ENCODE assay signal across 24 mouse cellular contexts in genomic region chr14:59555018-59555417, GRCm38 (mm10). TPM values are rescaled to one million over a fixed set of nuclear protein-coding genes. Genes with fewer than 3 reads are reported as not detected.
DNase-seq lines count a peak whose midpoint lies in the region; ATAC-seq and TF ChIP-seq lines count a peak whose summit lies in the region.
"Had no signal": no experiment of that assay in that cellular context is flagged by ENCODE, and none has a peak within 500 bp of the region (broad histone marks: within the 10 kb centered on the region; RNA-seq: fewer than 3 reads in every experiment).

No protein-coding gene starts in this region.

- 75% methylated on average over 8 of the region's 8 CpGs for WGBS in intestine, postnatal 0 days
- 73% methylated on average over 8 of the region's 8 CpGs for WGBS in intestine, embryonic 15.5 days

- H3K9ac ChIP-seq in intestine, postnatal 0 days (ENCODE audit: low read depth, low read length): no peak overlapping the region
- H3K9ac ChIP-seq in intestine, embryonic 15.5 days: no peak overlapping the region
- H3K9ac ChIP-seq: embryonic facial prominence, embryonic 12.5 days; heart, embryonic 15.5 days; neural tube, embryonic 13.5 days had no signal

- peak; percentile 16; the same call in 1 of the 2 replicates for ATAC-seq in intestine, postnatal 0 days
- no peak for ATAC-seq in intestine, embryonic 15.5 days
- ATAC-seq in granulocyte monocyte progenitor cell, adult 5-6 weeks (replicated peaks; ENCODE audit: poor library complexity, severe bottlenecking): peak; percentile 41
- no peak for ATAC-seq in monocyte, adult 5-6 weeks (replicated peaks; ENCODE audit: insufficient number of reproducible peaks, low FRiP score, low TSS enrichment, poor library complexity, severe bottlenecking)

- H3K27me3 ChIP-seq in intestine, postnatal 0 days (replicated peaks; ENCODE audit: control insufficient read depth, insufficient read depth, low read length): no peaks in the 10 kb centered on the region
- no peaks in the 10 kb centered on the region for H3K27me3 ChIP-seq in intestine, embryonic 15.5 days (replicated peaks)
- H3K27me3 ChIP-seq: embryonic facial prominence, embryonic 12.5 days; megakaryocyte, embryonic 14.5 days; neural tube, embryonic 13.5 days had no signal

- no peaks in the 10 kb centered on the region for H3K9me3 ChIP-seq in intestine, postnatal 0 days (ENCODE audit: control insufficient read depth)
- H3K9me3 ChIP-seq in intestine, embryonic 15.5 days: no peaks in the 10 kb centered on the region
- H3K9me3 ChIP-seq: embryonic facial prominence, embryonic 12.5 days; heart, embryonic 15.5 days; hindbrain, embryonic 10.5 days; megakaryocyte, embryonic 14.5 days; neural tube, embryonic 13.5 days had no signal

- no peak overlapping the region for H3K4me2 ChIP-seq in intestine, postnatal 0 days (replicated peaks; ENCODE audit: low read depth)
- no peak overlapping the region for H3K4me2 ChIP-seq in intestine, embryonic 15.5 days (replicated peaks)
- H3K4me2 ChIP-seq: embryonic facial prominence, embryonic 12.5 days; heart, embryonic 15.5 days; neural tube, embryonic 13.5 days had no signal

- no peak overlapping the region for H3K27ac ChIP-seq in intestine, postnatal 0 days (ENCODE audit: low read depth, low read length)
- no peak overlapping the region for H3K27ac ChIP-seq in intestine, embryonic 15.5 days
- H3K27ac ChIP-seq: embryonic facial prominence, embryonic 12.5 days; heart, embryonic 15.5 days; neural tube, embryonic 13.5 days had no signal

- H3K4me1 ChIP-seq in intestine, postnatal 0 days (replicated peaks; ENCODE audit: control insufficient read depth, insufficient read depth, low read length): no peaks in the 10 kb centered on the region
- H3K4me1 ChIP-seq in intestine, embryonic 15.5 days (replicated peaks): no peaks in the 10 kb centered on the region
- H3K4me1 ChIP-seq: heart, embryonic 15.5 days; neural tube, embryonic 13.5 days had no signal

- peak; percentile 22 for DNase-seq in thymus, postnatal 0 days (ENCODE audit: low spot score)
- DNase-seq in thymus, adult 18-20 months: no peak
- DNase-seq in embryo, embryonic 9.5 days (ENCODE audit: extremely low spot score): no peak
- no peak for DNase-seq in cerebellum, postnatal 4 days (ENCODE audit: low spot score in 2 of 2)
- DNase-seq: adrenal gland, postnatal 25 days; cerebellum, adult 9-10 months; gastrocnemius, postnatal 25 days; kidney, adult 18-20 months; kidney, postnatal 36 days; lung, postnatal 10 days; midbrain, embryonic 14.5 days; retina, postnatal 1 day; right cerebral cortex, postnatal 25 days; spleen, adult 18-20 months; thymus, postnatal 14 days had no signal

- TF ChIP-seq CTCF in intestine, postnatal 0 days (IDR thresholded peaks at IDR 0.05; ENCODE audit: low read depth): no peak

- no peak overlapping the region for H3K4me3 ChIP-seq in intestine, postnatal 0 days (ENCODE audit: low read depth, low read length)
- no peak overlapping the region for H3K4me3 ChIP-seq in intestine, embryonic 15.5 days (replicated peaks)
- H3K4me3 ChIP-seq: embryonic facial prominence, embryonic 12.5 days; heart, embryonic 15.5 days; hindbrain, embryonic 10.5 days; megakaryocyte, embryonic 14.5 days; neural tube, embryonic 13.5 days had no signal

- no peaks in the 10 kb centered on the region for H3K36me3 ChIP-seq in intestine, postnatal 0 days (ENCODE audit: control insufficient read depth, insufficient read depth)
- H3K36me3 ChIP-seq in intestine, embryonic 15.5 days: no peaks in the 10 kb centered on the region
- H3K36me3 ChIP-seq: embryonic facial prominence, embryonic 12.5 days; heart, embryonic 15.5 days; hindbrain, embryonic 10.5 days; neural tube, embryonic 13.5 days had no signal

RNA-seq across cellular contexts. Expression of gene Cdadc1, which starts 42.7 kb away (rescaled TPM):
- polyA plus RNA-seq in intestine, postnatal 0 days (2015; fragmentation: Nextera tagmentation; extraction: Ambion mirVana): 22.3 and 24.3 TPM in 2 replicates
- 31.0 and 31.4 TPM in 2 replicates for polyA plus RNA-seq in intestine, embryonic 15.5 days (2015; fragmentation: Nextera tagmentation; extraction: Ambion mirVana)
- 39.7 and 40.3 TPM in 2 replicates for polyA plus RNA-seq in thymus, postnatal 0 days (2015; fragmentation: Nextera tagmentation; extraction: Ambion mirVana)
- total RNA-seq in granulocyte monocyte progenitor cell, adult 5-6 weeks (2014; fragmentation: Nextera tagmentation): 42.4 and 43.6 TPM in 2 replicates
- total RNA-seq in granulocyte monocyte progenitor cell, adult 5-6 weeks (2017): 27.7 and 33.7 TPM in 2 replicates
- 23.8 to 26.5 TPM (median 25.9 TPM) in 3 replicates for total RNA-seq in monocyte, adult 5-6 weeks (2017)

Comparison
In these comparisons a context has a peak if more than half of its experiments do, and no peak if none do; other contexts are left out.
1. ATAC-seq: peak in intestine, postnatal 0 days (single experiment) and granulocyte monocyte progenitor cell, adult 5-6 weeks (single experiment); none in intestine, embryonic 15.5 days (single experiment) and monocyte, adult 5-6 weeks (single experiment).